Mouse (Mus musculus) spleen, postnatal 10 days (tissue): ENCODE measurements around the gene Gas2l1.
A peak's percentile ranks its signal among the peaks of the same experiment; 100 is the strongest.

ENCODE experiments used
- DNase-seq, 2 experiments: peaks; one replicate each; pipeline ENCODE4 v3.0.0; 2021 to 2022; ENCODE audit warnings: low spot score in 2 of 2

Gene Gas2l1

DNA sequence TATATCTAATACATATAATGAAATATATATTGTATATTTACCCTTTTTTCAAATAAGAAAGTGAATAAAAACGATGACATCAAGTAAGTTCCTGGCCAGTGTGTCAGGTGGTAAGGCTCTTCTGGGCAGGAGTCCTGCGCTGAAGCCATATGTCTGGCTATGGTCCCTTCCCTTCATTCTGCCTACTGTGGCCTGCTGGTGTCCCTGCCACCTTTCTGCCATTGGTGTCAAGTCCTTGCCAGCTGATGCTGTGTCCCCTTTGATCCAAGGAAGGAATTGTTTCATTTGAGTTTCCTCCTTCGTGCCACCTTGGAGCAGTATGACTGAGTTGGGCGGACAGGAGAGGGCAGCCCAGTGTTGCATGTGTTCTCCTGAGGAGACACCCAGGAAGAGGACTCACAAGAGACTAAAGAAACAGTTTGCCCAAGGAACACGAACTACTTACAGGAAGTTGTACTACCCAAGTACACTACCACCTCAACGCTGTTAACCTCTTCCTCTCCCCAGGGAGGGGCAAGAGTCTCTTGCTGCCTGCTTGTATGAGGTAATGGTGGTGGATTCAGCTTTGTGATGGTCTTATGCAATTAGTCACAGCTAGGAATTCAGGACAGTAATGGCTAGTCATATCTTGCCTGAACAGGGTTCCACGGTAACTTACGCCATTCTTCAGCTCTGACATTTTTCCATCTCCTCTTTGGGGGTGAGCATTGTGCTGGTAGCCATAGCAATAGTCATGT, 22.3 kb downstream of the Gas2l1 start:
- DNase-seq = no peak

DNA sequence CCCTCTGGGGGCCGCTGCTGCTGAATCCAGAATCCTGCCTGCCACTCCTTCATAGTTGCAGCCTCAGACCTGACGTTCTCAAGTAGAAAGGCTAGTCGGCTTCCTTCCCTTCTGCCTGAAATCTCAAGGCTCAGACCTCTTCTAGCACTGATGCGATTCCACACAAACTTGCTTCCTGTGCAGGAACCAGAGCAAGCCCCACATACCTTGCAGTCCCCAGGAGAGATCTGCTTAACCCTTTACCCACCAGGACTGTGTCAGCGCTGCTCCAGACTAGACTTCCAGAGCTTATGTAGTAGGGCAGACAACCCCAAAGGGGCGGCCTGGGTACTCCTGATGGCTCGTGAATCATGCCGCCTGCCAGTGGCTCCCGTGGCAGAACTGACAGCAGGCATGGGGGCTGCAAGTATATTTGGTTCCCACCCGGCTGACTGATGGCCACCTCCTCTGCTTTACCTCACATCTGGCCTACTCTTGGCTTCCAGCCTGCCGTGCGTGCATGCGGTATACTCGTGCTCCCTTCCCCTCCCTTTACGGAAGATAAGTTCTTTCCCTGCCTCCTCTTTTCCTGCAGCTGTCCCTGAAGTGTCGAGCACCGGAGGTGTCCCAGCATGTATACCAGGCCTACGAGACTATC, 23.9 kb downstream of the Gas2l1 start:
- no peak for DNase-seq

DNA sequence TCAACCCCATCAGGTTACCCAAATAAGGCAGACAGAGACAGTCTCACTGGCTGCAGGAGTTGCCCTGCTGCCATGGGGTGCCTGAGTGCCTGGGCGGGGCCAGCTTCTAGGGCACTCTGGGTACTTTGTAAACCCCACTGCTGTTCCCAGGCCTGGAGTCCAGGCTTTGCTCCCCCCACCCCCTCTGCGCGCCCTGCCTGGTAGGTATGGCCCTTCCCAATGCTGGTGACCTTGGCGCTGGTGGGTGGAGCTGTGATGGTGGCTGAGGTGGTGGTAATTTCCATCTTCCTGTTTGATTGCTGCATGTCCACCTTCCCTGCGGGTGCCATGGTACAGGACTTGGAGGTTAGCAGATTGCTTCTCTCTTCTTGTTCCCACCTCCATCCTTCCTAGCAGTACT, 24.5 kb downstream of the Gas2l1 start:
- DNase-seq = no peak

DNA sequence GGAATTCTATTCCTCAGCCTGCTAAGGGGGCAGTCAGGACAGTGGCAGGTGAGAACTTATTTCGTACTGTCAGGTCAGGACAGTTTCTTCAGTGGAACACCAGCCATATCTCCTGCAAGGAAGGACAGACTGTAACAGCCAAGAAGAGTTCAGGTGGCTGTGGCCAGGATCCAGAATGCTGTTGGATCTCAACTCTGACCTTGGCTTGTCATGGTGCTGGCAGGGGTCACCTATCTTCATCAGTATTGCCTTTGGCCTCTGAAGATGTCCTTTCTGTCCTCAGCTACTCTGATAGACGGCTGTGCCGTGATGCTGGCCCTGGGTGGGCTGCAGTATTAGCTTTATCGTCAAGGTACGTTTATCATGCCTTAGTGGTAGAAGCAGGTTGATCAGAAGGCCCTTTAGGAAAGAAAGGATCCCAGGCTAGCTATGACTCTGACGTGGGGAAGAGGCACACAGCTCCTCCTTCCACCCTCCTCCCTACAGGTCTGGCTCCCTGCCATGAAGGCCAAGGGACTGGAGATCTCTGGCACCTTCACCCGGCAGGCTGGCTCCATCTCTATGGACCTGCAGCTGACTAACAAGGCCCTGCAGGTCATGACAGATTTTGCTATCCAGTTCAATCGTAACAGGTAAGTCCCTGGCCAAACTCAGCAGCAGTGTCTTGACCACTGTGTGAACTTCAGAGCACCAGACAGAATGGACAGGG, 27.8 kb downstream of the Gas2l1 start:
- no peak for DNase-seq

DNA sequence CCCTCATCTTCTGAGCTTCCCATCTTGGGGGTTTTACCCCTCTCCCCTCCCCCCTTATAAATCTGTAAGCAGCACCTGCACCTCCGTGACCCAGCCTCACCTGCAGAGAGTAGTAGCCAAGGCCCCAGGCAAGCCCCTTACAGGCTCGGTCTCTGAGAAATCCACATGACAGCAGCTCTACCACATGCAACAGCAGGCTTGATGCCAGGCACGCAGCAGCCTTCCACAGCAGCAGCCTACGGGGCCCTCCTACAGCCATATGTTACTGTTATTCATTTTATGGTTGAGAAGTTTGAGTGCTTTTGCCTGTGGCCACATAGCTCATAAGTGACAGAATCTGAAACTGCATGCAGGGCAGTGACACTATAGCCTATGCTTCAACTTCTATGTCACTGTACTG, 29.7 kb downstream of the Gas2l1 start:
- no peak for DNase-seq

DNA sequence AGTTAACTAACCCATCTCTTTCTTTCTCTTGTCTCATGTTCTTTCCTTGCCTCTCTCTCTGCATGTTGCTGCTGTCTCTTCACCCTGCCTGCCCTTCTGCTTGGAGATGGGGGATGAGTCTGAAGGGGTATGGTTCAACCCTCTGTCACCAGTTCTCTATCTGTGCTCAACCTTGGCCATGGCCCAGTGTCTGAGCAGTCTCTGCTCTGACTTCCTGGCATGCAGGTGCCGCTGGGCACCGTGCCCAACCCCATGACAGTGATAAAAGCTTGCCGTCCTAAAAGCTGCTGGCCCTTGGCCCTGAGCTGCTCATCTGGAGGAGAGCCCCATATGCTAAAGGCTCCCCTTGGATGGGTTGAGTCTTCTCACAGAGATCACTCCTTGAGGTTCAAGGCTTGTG, 32.0 kb downstream of the Gas2l1 start:
- DNase-seq = no peak

DNA sequence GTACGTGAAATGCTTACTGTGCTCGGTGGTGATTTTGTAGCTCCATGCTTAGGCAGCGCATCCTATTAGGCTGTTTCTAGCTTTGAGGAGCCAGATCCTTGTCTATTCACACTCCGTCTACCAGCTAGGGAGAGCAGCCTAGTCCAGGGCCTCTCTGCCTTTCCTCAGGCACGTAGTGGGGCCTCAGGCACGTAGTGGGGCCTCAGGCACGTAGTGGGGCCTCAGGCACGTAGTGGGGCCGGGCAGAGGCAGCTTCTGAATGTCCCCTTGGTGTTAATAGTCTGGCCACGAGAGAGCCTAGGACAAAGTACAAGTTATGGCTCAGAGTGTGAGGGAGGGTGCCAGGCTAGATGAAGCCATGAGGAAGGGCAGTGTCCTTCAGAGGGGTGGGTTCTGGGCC, 32.4 kb downstream of the Gas2l1 start:
- no peak for DNase-seq

DNA sequence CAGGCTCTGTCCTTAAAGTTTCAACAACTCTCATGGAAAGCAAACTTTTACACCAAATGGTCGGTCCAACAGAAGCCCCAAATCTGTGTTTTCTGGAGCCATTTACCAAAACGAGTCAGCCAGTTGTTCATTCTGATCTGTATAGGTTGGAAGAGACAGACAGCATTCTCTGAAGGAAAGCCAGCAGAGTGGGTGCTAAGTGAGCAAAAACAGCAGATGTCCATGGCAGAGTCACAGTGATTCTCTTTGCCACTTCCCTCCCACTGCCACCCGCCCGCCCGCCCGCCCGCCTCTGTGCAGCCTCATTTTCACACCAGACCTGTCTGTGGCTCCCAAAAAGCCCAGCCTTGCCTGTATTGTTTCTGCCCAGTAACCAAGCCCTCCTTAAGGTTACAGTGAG, 36.9 kb downstream of the Gas2l1 start:
- DNase-seq = no peak

DNA sequence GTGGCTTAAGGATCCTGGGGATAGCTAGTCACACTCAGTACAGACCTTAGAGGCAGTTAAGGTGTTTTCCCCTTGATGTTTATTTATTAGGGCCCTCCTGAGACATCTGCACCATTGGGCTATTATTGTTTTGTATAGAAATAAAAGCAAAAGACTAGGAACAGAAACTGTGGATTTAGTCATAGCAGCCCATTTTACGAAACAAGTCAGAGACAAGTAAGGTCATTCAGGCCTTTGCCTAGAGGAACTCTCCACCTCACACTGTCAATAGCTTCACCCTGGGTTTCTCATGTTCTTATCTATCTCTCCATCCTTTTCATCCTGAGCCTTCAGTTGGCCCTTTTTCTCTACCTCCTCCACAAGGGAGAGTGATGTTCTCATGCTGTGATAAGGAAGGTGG, 40.0 kb downstream of the Gas2l1 start:
- DNase-seq = no peak

DNA sequence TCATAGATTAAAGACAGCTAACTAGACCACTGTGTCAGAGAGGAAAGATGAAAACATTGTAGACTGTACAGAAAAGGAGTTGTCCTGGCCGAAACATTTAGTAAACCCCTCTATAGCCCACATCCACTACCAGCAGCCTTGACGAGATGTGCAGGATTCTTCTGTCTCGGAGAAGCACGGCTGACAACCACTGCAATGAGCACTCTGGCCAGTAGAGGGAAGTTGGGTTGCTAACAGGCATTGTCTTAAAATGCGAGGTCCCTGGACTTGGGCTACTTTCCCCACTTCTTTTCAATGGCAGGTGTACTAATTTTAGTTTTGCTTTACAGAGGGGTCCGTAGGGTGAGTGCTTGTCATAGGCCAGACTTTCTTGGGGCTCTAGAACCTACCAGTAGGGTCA, 47.6 kb downstream of the Gas2l1 start:
- DNase-seq = peak in 1 of 2 experiments; percentile 40

DNA sequence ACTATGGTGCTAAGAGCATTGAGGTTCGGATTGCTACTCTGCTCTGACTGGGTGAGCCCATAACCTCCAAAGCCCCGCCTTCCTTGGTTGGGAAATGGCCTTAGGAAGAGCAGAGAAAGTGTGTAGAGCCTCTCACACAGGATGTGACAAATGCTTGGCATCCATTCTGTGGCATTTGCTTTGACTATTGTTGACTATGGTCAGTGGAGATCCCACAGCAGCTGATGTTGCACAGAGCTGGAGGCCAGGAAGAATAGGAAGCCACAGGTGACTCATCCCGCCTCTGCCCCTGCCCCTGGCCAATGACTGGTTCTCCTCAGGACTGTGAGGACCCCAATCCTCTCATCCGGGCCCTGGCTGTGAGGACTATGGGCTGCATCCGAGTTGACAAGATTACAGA, 48.8 kb downstream of the Gas2l1 start:
- DNase-seq = no peak

DNA sequence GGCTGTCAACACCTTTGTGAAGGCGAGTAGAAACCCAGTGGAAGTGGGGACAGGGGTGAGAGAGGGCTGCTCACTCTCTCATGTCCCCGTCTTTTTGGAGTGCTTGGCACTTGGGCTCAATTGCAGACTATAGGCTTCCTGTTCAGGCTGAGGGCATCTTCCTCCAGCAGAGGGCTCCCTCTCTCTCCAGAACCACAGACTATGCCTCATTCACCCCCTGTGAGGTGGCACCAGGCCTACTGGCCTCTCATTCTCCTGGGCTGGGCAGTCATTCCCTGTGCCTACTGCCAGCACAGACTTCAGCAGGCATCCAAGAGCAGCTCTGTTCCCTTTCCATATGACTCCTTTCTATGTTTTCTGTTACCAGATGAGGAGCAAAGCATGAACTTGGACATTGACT, 49.4 kb downstream of the Gas2l1 start:
- DNase-seq = peak in 1 of 2 experiments; percentile 64

DNA sequence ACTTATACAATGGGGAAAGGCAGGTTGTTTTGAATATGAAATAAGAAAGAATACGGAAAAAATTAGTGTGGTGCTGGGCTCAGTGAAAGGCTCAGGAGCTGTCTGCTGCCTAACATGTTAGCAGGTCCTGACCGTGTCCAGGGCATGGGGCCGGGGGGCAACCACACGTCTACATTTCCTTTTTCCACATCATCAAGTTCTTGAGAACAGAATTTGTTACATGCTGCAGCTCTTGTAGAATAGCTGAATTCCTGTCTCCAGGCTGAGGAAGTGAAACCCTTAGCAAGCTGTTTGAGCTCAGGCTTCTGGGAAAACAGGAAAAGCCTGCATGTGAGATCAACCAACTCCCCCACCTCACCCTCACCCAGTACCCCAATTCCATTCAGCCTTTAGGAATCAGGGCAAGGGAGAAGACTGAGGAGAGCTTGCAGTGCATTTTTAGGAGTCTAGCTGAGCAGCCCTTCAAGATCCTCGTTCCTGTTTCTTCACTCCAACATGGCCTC, 52.9 kb downstream of the Gas2l1 start:
- no peak for DNase-seq

DNA sequence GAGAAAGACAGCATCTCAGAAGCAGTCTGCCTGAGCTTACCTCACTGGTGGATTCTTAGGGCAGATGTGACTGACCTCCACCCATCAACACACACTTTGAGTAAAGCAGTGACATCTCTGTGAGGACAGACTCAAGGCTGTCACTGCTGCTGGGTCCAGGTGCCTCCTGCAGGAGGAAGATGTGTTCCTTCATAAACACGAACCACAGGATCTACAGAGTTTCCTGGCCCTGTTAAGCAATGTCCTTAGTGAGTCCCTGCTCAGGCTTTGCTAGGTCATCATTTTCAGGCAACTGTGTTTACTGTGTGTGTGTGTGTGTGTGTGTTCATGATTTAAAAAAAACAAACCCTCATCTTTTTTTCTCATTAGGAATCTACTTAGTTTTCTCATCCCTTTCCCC, 53.6 kb downstream of the Gas2l1 start:
- no peak for DNase-seq

DNA sequence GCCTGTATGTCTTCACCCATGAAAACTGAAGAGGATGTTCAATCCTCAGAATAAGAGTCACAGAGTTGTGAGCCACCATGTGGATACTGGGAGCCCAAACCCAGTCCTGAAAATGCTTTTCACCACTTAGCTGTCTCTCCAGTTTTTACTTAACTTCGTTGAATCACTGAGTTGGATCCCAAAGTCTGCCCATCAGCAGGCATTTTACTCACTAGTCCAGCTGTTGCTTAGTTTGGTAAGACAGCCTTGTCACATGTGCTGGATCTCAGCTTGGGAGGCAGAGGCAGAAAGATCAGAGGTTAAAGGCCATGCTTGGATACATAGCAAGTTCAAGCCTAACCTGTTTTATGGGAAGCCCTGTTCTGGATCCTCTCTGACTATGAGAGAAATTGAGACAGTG, 54.9 kb downstream of the Gas2l1 start:
- DNase-seq = no peak

DNA sequence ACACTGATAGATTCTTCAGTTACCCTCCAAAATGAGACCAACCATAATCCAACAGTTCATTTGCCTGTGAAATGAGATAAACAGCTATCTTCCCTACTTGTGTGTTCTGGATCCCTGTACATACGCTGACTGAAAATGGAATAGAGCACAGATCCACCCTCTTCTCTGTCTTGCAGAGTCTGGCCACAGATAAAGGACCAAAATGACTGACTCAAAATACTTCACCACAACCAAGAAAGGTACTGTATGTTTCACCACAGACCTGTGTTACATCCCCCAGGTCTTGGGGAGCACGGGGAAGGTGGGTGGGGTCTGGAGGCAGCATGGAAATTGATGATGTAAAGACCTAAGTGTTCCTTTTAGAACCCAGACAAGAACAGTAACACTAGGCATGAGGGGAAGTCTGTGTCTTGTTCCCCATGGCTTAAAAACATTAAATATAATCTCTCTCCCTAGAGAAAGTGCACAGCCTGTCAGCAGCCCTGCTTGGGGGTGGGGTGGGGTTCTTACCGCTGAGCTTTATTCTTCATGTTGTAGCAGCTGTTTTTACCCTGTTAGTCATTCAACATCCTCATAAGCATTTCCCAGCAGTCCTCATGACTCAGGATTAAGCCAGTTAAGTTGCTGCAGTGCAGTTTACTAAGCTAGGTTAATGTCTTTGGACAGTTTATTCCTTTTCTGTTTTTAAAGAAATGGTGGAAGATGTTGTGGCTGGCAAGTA, 55.6 kb downstream of the Gas2l1 start:
- peak; percentile 45 to 50 for DNase-seq

DNA sequence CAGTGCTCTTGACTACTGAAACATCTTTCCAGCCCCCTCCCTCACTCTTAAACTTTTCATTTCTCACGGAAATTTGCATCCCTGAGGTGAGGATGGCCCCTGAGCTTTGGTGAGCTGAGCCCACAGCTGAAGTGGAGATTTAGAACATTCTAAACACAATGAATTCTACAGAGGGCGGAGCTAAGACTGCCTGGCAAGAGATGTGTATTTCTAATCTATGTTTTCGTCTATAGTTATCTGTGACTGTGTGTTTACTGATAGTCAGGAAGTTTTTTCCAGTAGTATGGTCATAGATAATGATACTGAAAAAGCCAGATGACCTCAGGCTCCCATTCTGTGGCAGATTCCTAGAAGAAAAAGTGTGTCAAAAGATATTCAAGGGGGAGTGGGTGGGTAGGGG, 56.3 kb downstream of the Gas2l1 start:
- no peak for DNase-seq

DNA sequence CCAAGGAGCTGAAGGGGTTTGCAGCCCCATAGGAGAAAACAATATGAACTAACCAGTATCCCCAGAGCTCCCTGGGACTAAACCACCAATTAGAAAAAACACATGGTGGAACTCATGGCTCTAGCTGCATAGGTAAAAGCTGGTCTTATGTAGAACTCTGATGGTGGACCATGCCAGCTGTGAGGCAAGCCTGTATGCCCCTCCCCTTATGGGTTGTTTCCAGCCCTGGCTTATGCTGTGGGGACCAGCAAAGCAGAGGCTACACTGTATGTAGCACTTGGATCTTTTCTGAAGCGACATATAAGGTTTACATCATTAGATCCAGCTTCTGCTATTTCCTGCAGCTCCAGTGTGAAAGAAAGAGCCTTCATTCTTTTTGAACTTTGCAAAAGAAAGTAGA, 57.9 kb downstream of the Gas2l1 start:
- DNase-seq = no peak

DNA sequence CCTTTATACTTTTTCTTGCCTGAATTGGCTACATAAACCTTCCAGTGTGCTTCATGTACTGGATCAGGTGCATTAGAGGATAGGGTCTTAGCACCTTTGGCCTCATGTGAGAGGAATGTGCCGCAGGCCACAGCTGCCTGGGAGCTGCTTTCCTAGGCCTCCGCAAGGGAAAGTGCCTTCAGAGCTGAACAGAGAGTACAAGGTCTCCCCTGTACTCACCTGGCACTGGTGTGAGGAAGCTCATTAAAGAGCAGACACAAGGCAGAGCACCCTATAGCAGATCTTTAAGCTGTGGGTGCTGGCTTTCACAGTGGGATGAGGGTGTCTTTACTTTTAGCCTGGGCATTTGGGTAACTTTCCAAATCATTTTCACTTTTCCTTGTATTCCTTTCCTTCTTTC, 59.6 kb downstream of the Gas2l1 start:
- no peak for DNase-seq
